Mouse (Mus musculus) kidney, embryonic 14.5 days (tissue): ENCODE data around the gene Creg1. TPM values are rescaled to one million over a fixed set of nuclear protein-coding genes. Genes with fewer than 3 reads are reported as not detected.
A peak's percentile ranks its signal among the peaks of the same experiment; 100 is the strongest.

Source experiments
- ATAC-seq: fragments of 200-750 bp; cut with Nextera tagmentation; 2 replicates; pipeline ENCODE4 v1.8.0; 2017; ENCODE audit warnings: moderate number of reproducible peaks, mild to moderate bottlenecking, moderate TSS enrichment, moderate library complexity; ENCODE audit not compliant: low FRiP score, low TSS enrichment
- H3K27ac ChIP-seq: fragments of 300-500 bp; sonication (generic); 2 replicates; pipeline ENCODE4 v1.5.1; 2014; ENCODE audit warnings: low read depth, mild to moderate bottlenecking, low read length, moderate library complexity, mixed read lengths
- H3K27me3 ChIP-seq: fragments of 300-500 bp; sonication (generic); 2 replicates; pipeline ENCODE4 v1.6.1; 2014; ENCODE audit warnings: mild to moderate bottlenecking, low read length; ENCODE audit not compliant: control insufficient read depth, insufficient read depth
- H3K36me3 ChIP-seq: fragments of 300-500 bp; sonication (generic); 2 replicates; pipeline ENCODE4 v1.6.1; 2014; ENCODE audit warnings: low read length, mixed read lengths; ENCODE audit not compliant: control insufficient read depth, insufficient read depth
- H3K4me1 ChIP-seq: fragments of 300-500 bp; sonication (generic); 2 replicates; pipeline ENCODE4 v1.6.1; 2014; ENCODE audit warnings: low read length, mixed read lengths; ENCODE audit not compliant: control insufficient read depth, insufficient read depth
- H3K4me2 ChIP-seq: fragments of 300-500 bp; sonication (generic); replicated peaks from 2 replicates; pipeline ENCODE4 v1.6.1; 2014; ENCODE audit warnings: low read depth, mild to moderate bottlenecking, low read length
- H3K4me3 ChIP-seq: fragments of 300-500 bp; sonication (generic); 2 replicates; pipeline ENCODE4 v1.5.1; 2014; ENCODE audit warnings: mild to moderate bottlenecking, low read length
- H3K9ac ChIP-seq: fragments of 300-500 bp; sonication (generic); 2 replicates; pipeline ENCODE4 v1.6.1; 2014; ENCODE audit warnings: low read depth, mild to moderate bottlenecking, low read length, moderate library complexity
- H3K9me3 ChIP-seq: fragments of 300-500 bp; sonication (generic); 2 replicates; pipeline ENCODE4 v1.6.1; 2016; ENCODE audit warnings: low read length; ENCODE audit not compliant: control insufficient read depth
- WGBS: fragments of 180-500 bp; shearing (Covaris S2); extraction: QIAGEN DNeasy Blood & Tissue Kit; methylation state at CpG from one replicate; pipeline ENCODE4 v1.1.7; 2014; 5-methylcytosine and 5-hydroxymethylcytosine counted together
- polyA plus RNA-seq: library from polyadenylated mRNA; unstranded; fragments of >200 nt; fragmentation: Nextera tagmentation; extraction: Ambion mirVana; gene quantifications from 2 replicates; pipeline ENCODE4 v1.2.1, GENCODE M21; 2014

Gene Creg1
- polyA plus RNA-seq, 1 experiment from 2014 or later, result 53.8 TPM

DNA sequence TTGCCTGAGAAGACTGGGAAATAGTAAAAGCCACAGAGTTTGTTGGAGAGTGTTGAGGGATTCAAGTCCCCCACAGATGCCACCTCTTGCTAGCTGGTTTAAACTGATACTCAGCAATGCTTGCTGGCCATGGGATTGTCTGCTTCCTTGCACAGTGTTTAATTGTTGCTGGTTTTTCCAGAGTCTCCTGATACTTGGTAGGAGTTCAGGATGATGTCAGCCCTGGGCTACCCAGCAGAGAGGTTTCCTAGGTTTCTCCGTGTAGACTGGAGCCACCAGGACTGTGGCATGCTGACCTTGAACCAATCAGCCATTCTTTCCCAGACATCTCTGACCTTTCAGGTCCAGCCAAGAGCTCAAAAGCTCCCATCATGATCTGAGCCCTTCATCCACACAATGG lies 36.6 kb upstream of the Creg1 start:
- no peak overlapping the region for H3K9ac ChIP-seq
- H3K36me3 ChIP-seq, result no peaks in the 10 kb centered on the region
- WGBS, result 17% methylated on average over 1 of the region's 1 CpGs
- no peaks in the 10 kb centered on the region for H3K27me3 ChIP-seq
- peaks cover 28% of the 10 kb centered on the region for H3K4me1 ChIP-seq
- no peak overlapping the region for H3K4me3 ChIP-seq
- H3K9me3 ChIP-seq, result no peaks in the 10 kb centered on the region
- no peak overlapping the region for H3K27ac ChIP-seq
- ATAC-seq, result no peak
- no peak overlapping the region for H3K4me2 ChIP-seq

DNA sequence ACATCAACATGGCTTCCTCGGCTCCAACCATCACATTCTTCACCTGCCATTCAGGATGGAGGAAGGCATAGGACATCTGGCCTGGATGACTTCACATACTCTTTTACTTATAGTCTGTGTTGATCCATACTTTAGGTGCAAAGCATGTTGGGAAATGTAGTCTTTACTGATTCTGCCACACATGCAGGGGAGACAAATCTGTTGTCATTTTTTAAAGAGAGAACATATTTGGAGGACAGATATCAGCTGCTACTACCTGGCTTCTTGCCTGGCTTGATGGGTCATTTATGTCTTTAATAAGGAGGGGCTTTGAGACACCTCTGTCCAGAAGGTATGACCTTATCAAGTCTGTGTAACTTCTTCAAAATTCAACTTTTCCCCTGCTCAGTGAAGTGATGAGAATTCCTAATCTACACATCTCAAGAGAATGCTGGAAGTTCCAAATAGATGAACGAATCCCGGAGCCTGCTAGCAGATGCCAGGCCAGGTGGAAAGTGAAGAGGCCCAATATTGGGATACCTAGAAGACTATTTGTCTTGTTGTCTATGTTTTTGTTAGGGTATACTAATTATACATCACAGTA lies 35.4 kb upstream of the Creg1 start:
- Histone ChIP-seq H3K27ac (no peak overlapping the region), H3K4me1 (peaks cover 28% of the 10 kb centered on the region)
- WGBS, result 84% methylated on average over 3 of the region's 3 CpGs

DNA sequence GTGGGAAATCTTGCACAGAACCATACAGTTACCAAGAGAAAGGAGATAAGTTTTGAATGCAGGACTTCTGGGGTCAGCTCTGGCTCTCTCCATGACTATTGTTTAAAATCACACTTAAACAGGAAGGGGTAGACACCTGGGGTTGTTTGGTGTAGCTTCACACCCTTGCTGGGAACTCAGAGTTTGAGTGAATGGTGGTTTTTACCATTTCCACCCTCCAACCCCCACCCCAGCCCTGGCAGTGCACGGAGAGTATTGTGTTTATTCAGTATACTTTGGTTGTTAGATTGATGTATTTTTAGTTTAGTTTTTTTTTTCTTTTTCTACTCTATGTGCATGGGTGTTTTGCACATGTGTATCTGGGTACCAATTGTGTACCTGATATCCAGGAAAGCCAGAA lies 33.4 kb upstream of the Creg1 start:
- Histone ChIP-seq H3K27ac (no peak overlapping the region), H3K27me3 (no peaks in the 10 kb centered on the region), H3K9me3 (no peaks in the 10 kb centered on the region), H3K4me1 (peaks cover 21% of the 10 kb centered on the region), H3K4me2 (no peak overlapping the region), H3K9ac (no peak overlapping the region), H3K4me3 (no peak overlapping the region), H3K36me3 (no peaks in the 10 kb centered on the region)
- no peak for ATAC-seq
- WGBS, result 31% methylated on average over 1 of the region's 1 CpGs

More for the DNA sequence above, 35.4 kb upstream of the Creg1 start:
- ATAC-seq, result no peak
- no peaks in the 10 kb centered on the region for H3K27me3 ChIP-seq
- H3K4me2 ChIP-seq, result no peak overlapping the region
- no peak overlapping the region for H3K4me3 ChIP-seq
- no peak overlapping the region for H3K9ac ChIP-seq
- no peaks in the 10 kb centered on the region for H3K9me3 ChIP-seq
- H3K36me3 ChIP-seq, result no peaks in the 10 kb centered on the region

DNA sequence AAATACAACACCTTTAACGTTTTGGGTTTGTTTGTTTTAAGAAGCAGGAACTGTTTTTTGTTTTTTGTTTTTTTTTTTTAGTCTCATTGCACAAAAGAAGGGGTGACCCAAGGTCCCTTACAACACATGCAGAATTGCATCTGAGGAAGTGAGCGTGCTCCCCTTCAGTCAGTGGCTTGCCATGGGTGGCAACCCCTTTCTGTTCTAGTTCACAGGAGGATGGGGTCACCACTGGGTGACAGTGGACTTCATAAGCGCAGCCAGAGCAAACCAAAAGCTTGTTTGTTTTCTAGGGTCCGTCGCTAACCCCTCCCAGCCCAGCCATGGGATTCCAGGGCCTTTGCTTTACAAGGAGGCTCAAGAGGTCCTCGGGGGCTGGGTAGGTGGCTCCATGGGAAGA lies 32.0 kb upstream of the Creg1 start:
- H3K4me2 ChIP-seq, result no peak overlapping the region

DNA sequence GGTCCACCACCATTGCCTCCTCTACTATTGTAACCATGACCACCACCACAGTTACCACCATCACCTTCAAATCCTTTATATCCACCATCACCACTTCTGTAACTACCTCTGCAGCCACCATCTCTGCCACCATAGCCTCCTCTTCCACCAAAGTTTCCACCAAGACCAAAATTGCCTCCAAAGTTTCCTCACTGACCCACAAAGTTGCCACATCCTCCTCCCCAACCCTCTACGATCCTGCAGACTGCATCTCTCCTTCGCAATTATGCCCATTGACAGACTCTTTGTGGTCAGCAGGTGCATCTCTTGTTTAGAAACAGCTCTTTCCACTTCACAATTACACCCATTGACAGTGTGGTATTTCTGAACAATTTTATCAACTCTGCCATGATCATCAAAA lies 28.7 kb upstream of the Creg1 start:
- H3K36me3 ChIP-seq, result no peaks in the 10 kb centered on the region
- 0 out of 2 replicates have a peak, but pooled peaks cover 11% of the 10 kb centered on the region for H3K4me1 ChIP-seq
- no peaks in the 10 kb centered on the region for H3K27me3 ChIP-seq
- WGBS, result 92% methylated on average over 2 of the region's 2 CpGs
- H3K4me2 ChIP-seq, result no peak overlapping the region
- no peak for ATAC-seq
- H3K9me3 ChIP-seq, result no peaks in the 10 kb centered on the region
- H3K4me3 ChIP-seq, result no peak overlapping the region
- H3K27ac ChIP-seq, result no peak overlapping the region
- no peak overlapping the region for H3K9ac ChIP-seq

More for the DNA sequence above, 32.0 kb upstream of the Creg1 start:
- Histone ChIP-seq H3K36me3 (no peaks in the 10 kb centered on the region), H3K27ac (no peak overlapping the region), H3K4me3 (no peak overlapping the region), H3K4me1 (peaks cover 16% of the 10 kb centered on the region; the same call in 1 of the 2 replicates), H3K27me3 (no peaks in the 10 kb centered on the region), H3K9ac (no peak overlapping the region), H3K9me3 (no peaks in the 10 kb centered on the region)
- ATAC-seq, result no peak
- 71% methylated on average over 6 of the region's 6 CpGs for WGBS

DNA sequence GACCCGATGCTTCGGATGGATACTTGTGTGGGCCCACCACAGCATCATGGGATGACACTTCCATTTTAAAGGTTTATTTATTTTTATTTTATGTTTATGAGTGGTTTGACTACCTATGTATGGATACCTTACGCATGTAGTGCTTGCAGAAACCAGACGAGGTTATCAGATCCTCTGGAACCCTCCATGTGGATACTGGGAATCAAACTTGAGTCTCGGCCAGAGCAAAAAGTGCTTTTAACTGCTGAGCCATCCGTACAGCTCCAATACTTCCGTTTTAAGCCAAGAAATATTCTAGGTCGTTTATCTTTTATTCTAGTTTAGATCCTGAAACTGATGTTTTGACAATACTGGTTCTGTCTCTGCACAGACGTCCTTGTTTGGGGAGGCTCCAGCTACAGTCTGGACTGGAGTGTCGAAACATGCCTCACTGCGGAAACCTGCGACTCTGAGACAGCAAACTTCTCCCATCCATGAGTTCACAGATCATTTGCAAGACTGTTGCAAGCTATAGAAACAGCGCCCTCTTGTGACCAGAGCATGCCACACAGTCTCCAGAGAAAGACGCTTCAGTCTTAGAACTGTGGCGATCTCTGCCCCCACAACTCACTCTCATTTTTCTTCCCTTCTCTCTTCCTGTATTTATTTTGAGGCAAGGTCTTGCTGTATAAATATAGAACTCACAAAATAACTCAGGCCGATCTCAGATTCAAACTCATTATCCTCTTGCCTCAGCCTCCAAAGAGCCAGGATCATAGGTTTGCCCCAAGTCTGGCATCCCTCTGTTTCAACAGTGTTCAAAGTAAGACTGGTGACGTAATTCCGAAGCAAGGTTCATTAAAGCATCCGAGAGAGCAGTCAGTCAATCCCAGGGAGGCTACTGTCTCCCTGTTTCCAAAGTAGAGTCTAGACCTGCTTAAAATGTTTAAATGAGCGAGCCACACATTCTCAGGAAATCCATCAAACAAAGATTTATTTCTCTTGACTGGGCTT lies 27.4 kb upstream of the Creg1 start:
- Histone ChIP-seq H3K9me3 (no peaks in the 10 kb centered on the region), H3K4me1 (0 out of 2 replicates have a peak, but pooled peaks cover 11% of the 10 kb centered on the region), H3K36me3 (no peaks in the 10 kb centered on the region), H3K9ac (no peak overlapping the region), H3K27ac (no peak overlapping the region), H3K27me3 (no peaks in the 10 kb centered on the region), H3K4me2 (no peak overlapping the region; the same call in 1 of the 2 replicates), H3K4me3 (no peak overlapping the region)
- peak; percentile 69 for ATAC-seq
- 29% methylated on average over 20 of the region's 20 CpGs for WGBS

DNA sequence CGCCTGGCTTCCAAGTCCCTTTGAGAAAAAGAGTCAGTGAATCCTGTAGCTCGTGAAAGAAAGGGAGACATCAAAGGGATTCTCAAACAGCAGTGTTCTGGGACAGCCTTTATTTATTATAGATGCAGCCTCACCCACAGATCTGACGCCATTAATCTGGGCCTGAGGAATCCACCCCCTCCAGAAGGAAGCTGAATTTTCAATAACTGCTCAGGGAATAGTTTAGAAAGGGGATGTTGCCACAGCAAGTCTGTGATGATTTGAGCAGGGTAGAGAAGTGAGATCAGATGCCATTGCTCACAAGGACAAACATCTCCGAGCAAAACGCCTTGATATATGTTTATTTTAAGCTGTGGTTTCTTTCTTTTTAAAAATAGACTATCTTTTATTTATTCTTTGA lies 26.1 kb upstream of the Creg1 start:
- no peak for ATAC-seq
- Histone ChIP-seq H3K4me3 (no peak overlapping the region), H3K36me3 (no peaks in the 10 kb centered on the region), H3K4me1 (0 out of 2 replicates have a peak, but pooled peaks cover 11% of the 10 kb centered on the region), H3K27me3 (no peaks in the 10 kb centered on the region), H3K27ac (no peak overlapping the region), H3K4me2 (no peak overlapping the region), H3K9ac (0 out of 2 replicates have a peak overlapping the region, but pooled peaks have one; percentile 29), H3K9me3 (no peaks in the 10 kb centered on the region)
- 22% methylated on average over 5 of the region's 5 CpGs for WGBS

DNA sequence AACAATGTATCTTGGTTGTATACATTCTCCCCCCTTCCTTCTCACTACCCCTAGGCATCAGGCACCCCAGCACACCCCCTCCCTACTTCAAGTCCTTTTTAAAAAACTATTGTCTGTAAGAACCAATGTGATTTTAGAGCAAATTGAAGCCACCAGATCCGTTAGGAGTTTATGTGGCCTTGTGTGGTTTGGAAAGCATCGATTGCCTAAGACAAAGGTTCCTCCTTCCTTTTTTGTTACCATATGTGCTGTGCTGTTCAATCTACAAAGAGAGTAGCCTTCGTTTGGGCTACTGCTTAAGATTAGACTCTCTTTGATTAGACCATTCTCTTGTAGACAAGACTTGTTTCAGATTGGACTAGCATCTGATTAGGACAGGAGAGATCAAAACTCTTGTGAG lies 25.7 kb upstream of the Creg1 start:
- H3K4me1 ChIP-seq, result 0 out of 2 replicates have a peak, but pooled peaks cover 11% of the 10 kb centered on the region
- no peak overlapping the region for H3K9ac ChIP-seq
- no peak for ATAC-seq
- no peaks in the 10 kb centered on the region for H3K9me3 ChIP-seq
- H3K36me3 ChIP-seq, result no peaks in the 10 kb centered on the region
- 64% methylated on average over 3 of the region's 3 CpGs for WGBS
- no peak overlapping the region for H3K27ac ChIP-seq
- H3K4me3 ChIP-seq, result no peak overlapping the region
- H3K27me3 ChIP-seq, result no peaks in the 10 kb centered on the region
- H3K4me2 ChIP-seq, result no peak overlapping the region

DNA sequence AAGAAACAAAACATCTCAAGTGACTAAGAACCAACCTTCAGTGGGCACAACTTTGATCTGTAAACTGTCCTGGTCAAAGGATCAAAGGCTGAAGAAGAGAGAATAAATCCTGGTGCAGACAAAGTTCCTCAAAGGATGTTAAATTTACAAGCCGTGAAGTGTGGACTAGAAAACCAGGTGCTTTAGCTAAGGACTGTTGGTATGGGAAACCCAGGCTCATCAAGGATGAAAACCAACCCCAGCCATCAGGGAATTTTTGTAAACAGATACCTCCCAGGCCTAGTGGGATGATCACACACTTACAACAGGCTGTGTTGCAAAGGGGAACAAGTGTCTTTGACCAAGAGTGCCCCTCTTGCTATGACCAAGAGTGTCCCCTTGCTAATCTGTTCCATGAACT lies 24.6 kb upstream of the Creg1 start:
- Histone ChIP-seq H3K4me2 (no peak overlapping the region), H3K36me3 (no peaks in the 10 kb centered on the region), H3K4me3 (no peak overlapping the region), H3K9ac (no peak overlapping the region), H3K27ac (no peak overlapping the region), H3K9me3 (no peaks in the 10 kb centered on the region), H3K4me1 (0 out of 2 replicates have a peak, but pooled peaks cover 11% of the 10 kb centered on the region), H3K27me3 (no peaks in the 10 kb centered on the region)
- 20% methylated on average over 1 of the region's 1 CpGs for WGBS
- peak; percentile 53 for ATAC-seq
